Mouse (Mus musculus): ENCODE measurements around the gene Kcnrg.
A peak's percentile ranks its signal among the peaks of the same experiment; 100 is the strongest.

Gene Kcnrg

GRCm38 (mm10) chr14:61645547-61645946 lies 38.3 kb downstream of the Kcnrg start:
- no peak for DNase-seq (ENCODE audit: low read depth)

GRCm38 (mm10) chr14:61647182-61647880 lies 40.1 kb downstream of the Kcnrg start:
- peak; percentile 73 for DNase-seq (ENCODE audit: low read depth)

DNA sequence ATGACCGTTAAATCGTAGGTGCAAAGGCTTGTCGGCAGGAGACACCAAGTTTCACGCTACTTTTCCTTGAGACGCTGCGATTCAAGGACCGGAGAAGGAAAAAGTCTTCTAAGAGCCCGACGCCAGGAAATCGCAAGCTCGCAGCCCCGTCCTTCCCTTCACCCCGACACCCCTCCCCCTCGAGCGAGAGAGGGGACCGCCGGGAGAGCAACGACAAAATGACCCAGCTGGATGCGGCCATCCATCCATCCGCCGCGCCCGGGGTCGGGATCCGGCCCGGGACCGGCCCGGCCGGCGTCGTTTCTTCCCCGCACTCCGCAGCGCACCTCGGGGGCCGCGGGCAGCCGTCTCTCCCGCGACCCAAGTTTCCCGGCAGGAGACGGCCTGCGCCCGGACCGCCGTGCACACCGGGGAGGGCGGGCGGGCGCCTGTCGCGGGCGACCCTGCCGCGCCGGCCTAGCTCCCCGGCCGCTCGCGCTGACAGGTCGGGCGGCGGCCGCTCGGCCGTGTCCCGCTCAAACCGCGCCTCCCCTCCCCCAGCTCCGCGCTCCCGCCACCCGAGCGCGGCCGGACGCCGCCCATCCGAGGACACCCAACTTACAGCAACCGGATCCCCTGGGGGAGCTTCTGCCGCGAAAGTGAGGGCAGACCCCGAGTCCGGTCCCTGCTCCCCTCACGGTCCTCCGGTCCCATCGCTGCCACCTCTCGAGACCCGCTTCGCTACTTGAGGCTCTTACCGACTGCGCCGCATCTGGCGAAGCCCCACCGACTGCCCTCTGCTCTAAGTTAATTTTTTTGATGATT lies 40.8 kb downstream of the Kcnrg start:
- no peak for DNase-seq (ENCODE audit: low read depth)

DNA sequence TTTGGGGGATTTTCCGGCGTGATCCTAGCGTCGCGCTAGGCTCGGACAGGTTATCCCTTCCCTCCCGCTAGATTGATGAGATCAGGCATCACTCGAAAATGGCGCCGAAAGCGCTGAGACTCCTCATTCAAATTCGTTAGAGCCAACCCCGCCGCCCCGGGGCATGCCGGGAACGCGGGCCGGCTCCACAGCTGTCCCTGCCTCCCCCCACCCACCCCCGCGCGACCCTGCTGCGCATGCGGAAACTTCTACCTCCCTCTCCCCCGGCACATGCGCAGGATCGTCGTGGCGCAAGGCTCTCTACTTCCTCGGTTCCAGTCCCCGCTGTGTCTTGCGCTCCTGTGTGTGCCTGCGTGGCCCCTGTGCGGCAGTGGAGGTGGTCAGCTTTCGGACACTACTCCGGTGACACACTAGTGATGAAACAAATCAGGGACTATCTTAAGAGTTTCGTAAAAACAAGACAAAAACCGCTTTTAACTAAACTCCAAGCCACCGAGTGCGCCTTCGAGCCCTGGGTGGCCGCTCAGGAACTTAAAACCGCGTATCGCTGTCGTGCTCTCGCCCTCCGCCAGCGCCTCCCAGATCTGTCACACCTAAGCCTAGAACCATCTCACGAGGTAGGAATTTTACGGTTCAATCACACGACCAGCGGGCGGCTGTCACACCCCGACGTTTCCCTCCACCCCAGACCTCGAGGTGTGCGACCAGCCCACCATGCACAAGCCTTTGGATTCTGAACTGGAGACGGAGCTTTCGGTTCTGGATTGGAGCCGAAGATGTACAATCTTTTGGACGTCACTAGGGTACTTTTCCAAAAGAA lies 41.6 kb downstream of the Kcnrg start:
- peak; percentile 99 for DNase-seq (ENCODE audit: low read depth)

DNA sequence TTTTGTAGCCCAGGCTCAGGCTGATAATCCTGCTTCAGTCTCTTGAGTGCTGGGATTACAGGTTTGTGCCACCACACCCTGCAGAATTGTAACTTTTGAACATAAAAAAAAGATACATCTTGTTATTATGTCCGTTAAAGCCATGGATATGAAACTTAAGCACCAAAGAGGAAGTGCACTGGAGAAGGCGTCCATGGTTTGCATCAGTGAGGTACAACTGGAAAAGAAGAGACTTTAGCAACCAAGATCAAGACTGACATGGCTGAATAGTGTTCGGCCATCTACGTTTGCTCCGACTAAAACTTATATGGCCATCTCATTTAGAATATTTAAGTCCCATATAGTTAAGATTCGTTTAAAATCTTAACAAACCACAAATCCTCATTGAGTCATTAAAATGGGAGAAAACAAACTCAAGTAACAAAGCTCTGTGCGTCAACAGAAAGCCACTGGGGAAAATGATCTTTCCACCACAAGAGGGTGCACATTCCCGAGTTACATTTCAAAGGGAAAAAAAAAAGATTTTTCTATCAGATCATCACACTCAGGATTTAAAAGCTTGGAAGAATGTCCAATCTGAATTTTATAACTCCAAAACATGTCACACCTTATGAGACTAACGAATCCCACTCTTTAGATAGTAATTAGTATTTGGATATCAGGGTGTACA lies 43.2 kb downstream of the Kcnrg start:
- DNase-seq (ENCODE audit: low read depth), result peak; percentile 73

GRCm38 (mm10) chr14:61656469-61656868 lies 49.2 kb downstream of the Kcnrg start:
- DNase-seq (ENCODE audit: low read depth), result no peak

DNA sequence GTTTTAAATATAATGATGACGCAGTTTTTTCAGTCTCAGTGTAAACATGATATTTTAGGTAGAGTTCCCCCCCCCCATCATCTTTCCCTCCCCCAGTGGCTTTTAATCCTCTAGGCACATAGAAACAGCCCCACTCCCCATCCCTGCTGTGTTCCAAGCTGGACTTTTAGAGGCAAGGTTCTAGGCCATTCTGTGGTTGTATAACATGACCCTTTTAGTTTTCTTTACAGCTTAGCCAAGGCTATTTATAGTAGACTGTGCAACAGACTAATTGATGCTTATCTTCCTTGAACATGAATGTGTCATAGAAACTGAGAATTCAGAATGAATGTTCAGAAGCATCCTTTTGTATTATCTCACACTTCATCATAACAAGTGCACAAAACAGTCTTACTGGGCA lies 54.2 kb downstream of the Kcnrg start:
- peak; percentile 30 for DNase-seq (ENCODE audit: low read depth)

- no peak for DNase-seq (ENCODE audit: low read depth)
These were observed 55.0 kb downstream of the Kcnrg start for GRCm38 (mm10) chr14:61662307-61662706.
